Mouse (Mus musculus): ENCODE data around the gene Spata2l. TPM values are rescaled to one million over a fixed set of nuclear protein-coding genes. Genes with fewer than 3 reads are reported as not detected.
"Not testable (repeated sequence)": the region's sequence is repeated elsewhere in the genome, so short reads cannot be mapped to it uniquely, and the experiment has no call there.

Gene Spata2l
- 1 to 10 TPM in 16 of 26 experiments, under 1 TPM in 6, not detected in 4; 0.33 to 9.0 (median 2.2) TPM for total RNA-seq (2018; cell fraction: chromatin; rRNA removed)
- total RNA-seq (2018; cell fraction: cytosol; rRNA removed) = 1 to 10 TPM in 19 of 26 experiments, under 1 TPM in 7; 0.43 to 4.6 (median 2.1) TPM
- 1 to 10 TPM in 19 of 26 experiments, under 1 TPM in 7; 0.32 to 7.8 (median 1.8) TPM for total RNA-seq (2018; cell fraction: nucleus; rRNA removed)
- 2.4 to 3.9 TPM (median 2.8 TPM) in 3 replicates for polyA plus RNA-seq (2018)

GRCm38 (mm10) chr8:123235520-123236497 lies at the start of gene Spata2l:
TSS of gene Spata2l (minus strand) at chr8:123236233.
- 4% methylated on average over 56 of the region's 57 CpGs for WGBS (ENCODE audit: missing documents)
- Histone ChIP-seq H3K27ac (no peak within 1 kb of the TSS; the same call in 1 of the 2 replicates), H3K4me3 (ENCODE audit: inconsistent target) (peak within 1 kb of the TSS; percentile 88), H3K79me2 (ENCODE audit: inconsistent target) (no peaks in the 10 kb centered on the region), H3K36me3 (ENCODE audit: inconsistent target) (no peaks in the 10 kb centered on the region)

DNA sequence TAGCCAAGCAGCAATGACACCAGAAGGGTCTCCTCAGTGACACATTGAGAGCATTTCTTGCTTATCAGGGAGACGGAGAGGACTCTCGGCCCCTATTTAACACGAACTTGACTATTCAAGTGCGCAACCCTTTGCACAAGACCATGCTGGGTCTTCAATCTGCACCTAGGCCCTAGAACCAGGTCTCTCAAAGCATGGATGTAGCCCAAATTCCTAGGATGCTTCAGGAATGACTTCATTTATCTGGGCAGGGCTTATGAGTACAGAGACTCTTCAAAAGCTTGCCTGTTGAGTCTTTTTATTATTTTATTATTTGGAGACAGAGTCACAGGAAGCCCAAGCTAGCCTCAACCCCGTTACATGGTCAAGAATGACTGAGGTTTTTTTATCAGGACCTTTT lies 48.5 kb upstream of the Spata2l start:
- no peak overlapping the region for H3K27ac ChIP-seq
- no peak overlapping the region for H3K4me3 ChIP-seq (ENCODE audit: inconsistent target)
- no peaks in the 10 kb centered on the region for H3K79me2 ChIP-seq (ENCODE audit: inconsistent target)
- 96% methylated on average over 5 of the region's 5 CpGs for WGBS (ENCODE audit: missing documents)
- H3K36me3 ChIP-seq (ENCODE audit: inconsistent target) = no peaks in the 10 kb centered on the region

DNA sequence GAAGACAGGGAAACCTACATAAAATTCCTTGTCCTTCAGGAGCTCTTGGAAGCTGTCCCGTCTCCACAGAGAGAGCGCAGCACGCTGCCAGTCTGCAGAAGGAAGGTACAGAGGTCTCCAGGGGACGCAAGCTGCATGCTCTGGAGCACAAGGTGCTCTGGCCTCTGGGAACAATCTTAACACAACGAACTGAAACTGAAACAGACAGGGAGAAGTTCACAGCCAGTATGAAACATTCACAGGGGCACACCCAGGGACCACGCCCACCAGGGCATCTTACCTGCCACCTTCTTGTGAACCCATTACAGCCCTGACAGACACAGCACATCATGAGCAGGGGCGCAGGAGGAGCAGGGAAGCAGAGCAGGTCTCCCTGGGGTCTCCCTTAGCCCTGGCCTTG lies 48.0 kb upstream of the Spata2l start:
- Histone ChIP-seq H3K27ac (no peak overlapping the region), H3K79me2 (ENCODE audit: inconsistent target) (no peaks in the 10 kb centered on the region), H3K4me3 (ENCODE audit: inconsistent target) (no peak overlapping the region), H3K36me3 (ENCODE audit: inconsistent target) (no peaks in the 10 kb centered on the region)
- 80% methylated on average over 7 of the region's 7 CpGs for whole genome bisulfite sequencing (ENCODE audit: missing documents)

- H3K27ac ChIP-seq; H3K36me3 ChIP-seq (ENCODE audit: inconsistent target); H3K4me3 ChIP-seq (ENCODE audit: inconsistent target); H3K79me2 ChIP-seq (ENCODE audit: inconsistent target): not testable (repeated sequence)
- WGBS (ENCODE audit: missing documents) = 44% methylated on average over 4 of the region's 6 CpGs
Measured at GRCm38 (mm10) chr8:123282994-123283393, 47.0 kb upstream of the Spata2l start.

DNA sequence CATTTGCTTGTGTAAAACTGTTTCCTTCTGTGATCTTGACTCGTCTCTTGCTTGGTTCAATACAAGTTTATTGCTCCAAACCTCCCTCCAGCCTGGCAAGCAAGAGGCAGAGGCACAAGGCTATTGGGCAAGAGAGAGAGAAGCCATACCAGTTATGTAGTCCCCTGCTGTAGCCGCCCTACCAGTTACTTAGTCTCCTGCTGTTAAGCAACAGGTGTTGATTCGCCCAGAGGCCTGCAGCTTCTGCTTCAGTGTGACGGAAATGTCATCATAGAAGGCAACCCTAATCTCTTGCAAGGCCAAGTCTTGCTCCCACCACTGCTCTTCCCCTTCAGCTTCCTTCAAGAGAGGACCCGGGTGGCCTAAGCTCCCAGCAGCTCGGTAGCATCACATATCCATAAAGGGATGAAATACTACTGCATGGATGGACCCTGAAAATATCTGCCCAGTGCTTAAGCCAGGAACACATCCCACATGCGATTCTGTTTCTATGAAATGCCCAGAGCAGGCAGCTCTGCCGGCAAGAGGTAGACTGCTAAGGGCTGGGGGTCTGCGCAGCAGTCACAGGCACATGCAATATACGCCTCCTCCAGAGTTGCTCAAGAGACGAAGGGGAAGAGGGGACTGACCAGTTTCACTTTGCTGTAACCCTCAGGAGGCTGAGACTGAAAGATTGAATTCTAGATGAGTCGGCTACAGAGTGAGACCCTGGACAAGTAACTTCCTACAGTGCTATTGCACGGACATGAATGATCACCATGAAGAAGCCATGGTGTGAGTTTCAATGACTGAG lies 44.5 kb upstream of the Spata2l start:
- no peaks in the 10 kb centered on the region for H3K36me3 ChIP-seq (ENCODE audit: inconsistent target)
- H3K4me3 ChIP-seq (ENCODE audit: inconsistent target) = no peak overlapping the region
- no peaks in the 10 kb centered on the region for H3K79me2 ChIP-seq (ENCODE audit: inconsistent target)
- H3K27ac ChIP-seq = no peak overlapping the region
- 42% methylated on average over 13 of the region's 13 CpGs for WGBS (ENCODE audit: missing documents)

GRCm38 (mm10) chr8:123279828-123280227 lies 43.8 kb upstream of the Spata2l start:
- H3K79me2 ChIP-seq (ENCODE audit: inconsistent target) = no peaks in the 10 kb centered on the region
- H3K27ac ChIP-seq = no peak overlapping the region
- no peaks in the 10 kb centered on the region for H3K36me3 ChIP-seq (ENCODE audit: inconsistent target)
- WGBS (ENCODE audit: missing documents) = 32% methylated on average over 4 of the region's 4 CpGs
- no peak overlapping the region for H3K4me3 ChIP-seq (ENCODE audit: inconsistent target)

DNA sequence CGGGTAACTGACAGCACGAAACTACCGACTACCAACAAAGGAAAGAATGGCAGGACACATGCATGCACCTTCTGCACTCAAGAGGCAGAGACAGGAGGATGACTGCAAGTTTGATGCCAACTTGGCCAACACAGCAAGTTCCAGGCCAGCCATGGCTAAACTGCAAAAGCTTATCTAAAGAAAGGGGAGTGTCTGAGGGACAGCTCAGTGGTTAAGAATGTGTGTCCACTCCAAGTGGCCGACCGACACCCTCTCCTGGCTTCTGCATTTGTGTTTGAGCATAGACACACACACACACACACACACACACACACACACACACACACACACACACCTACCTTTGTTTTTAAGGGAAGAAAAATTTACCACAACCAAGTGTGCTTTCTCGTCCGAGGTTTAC lies 42.4 kb upstream of the Spata2l start:
- WGBS (ENCODE audit: missing documents) = 88% methylated on average over 6 of the region's 7 CpGs
- Histone ChIP-seq H3K27ac (no peak overlapping the region), H3K79me2 (ENCODE audit: inconsistent target) (no peaks in the 10 kb centered on the region), H3K36me3 (ENCODE audit: inconsistent target) (no peaks in the 10 kb centered on the region), H3K4me3 (ENCODE audit: inconsistent target) (no peak overlapping the region)

GRCm38 (mm10) chr8:123275096-123275495 lies 39.1 kb upstream of the Spata2l start:
- no peak overlapping the region for H3K27ac ChIP-seq
- H3K36me3 ChIP-seq (ENCODE audit: inconsistent target) = no peaks in the 10 kb centered on the region
- H3K79me2 ChIP-seq (ENCODE audit: inconsistent target) = no peaks in the 10 kb centered on the region
- no peak overlapping the region for H3K4me3 ChIP-seq (ENCODE audit: inconsistent target)
- WGBS (ENCODE audit: missing documents) = 97% methylated on average over 12 of the region's 12 CpGs

DNA sequence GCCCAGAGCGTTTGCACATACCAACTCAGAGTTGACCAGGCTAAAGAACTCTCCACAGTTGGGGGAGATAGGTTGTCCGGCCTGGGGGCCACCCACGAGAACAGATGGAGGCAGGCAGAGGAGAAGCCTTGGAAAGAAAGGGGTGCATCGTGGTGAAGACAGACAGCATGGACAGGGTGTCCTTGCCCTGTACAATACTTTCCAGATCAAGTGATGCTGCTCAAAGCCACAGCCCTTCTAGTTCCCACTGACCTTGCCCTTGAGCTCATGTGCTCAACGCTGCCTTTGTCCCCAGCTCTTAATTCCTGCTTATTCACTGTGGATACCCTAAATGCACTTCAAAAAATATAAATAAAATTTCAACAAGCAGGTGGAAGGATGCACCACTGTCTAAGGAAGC lies 38.4 kb upstream of the Spata2l start:
- Histone ChIP-seq H3K79me2 (ENCODE audit: inconsistent target) (no peaks in the 10 kb centered on the region), H3K27ac (no peak overlapping the region), H3K4me3 (ENCODE audit: inconsistent target) (no peak overlapping the region), H3K36me3 (ENCODE audit: inconsistent target) (peaks cover 5% of the 10 kb centered on the region; the same call in 1 of the 2 replicates)
- WGBS (ENCODE audit: missing documents) = 94% methylated on average over 5 of the region's 5 CpGs

DNA sequence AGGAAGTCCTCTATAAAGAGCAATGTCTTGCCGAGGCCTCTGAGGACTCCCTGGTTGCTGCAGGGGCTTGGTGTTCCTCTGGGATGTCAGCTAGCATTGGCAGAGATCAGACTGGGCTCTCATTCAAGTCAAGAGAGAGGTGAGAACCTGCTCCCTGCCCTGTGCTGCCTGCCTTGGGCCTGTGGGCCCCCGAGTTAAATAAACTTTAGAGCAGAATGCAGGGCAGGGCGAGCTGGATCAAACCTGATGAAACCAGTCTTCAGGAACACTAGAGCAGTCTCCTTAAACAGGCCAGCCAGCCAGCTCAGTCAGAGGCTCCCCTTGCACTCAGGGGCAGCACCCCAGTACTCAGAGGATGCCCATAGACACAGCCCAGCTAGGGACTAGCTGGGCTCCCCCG lies 35.9 kb upstream of the Spata2l start:
- Histone ChIP-seq H3K27ac (no peak overlapping the region), H3K4me3 (ENCODE audit: inconsistent target) (no peak overlapping the region), H3K79me2 (ENCODE audit: inconsistent target) (no peaks in the 10 kb centered on the region), H3K36me3 (ENCODE audit: inconsistent target) (peaks cover 30% of the 10 kb centered on the region; the same call in 1 of the 2 replicates)
- WGBS (ENCODE audit: missing documents) = 96% methylated on average over 4 of the region's 4 CpGs

GRCm38 (mm10) chr8:123271147-123271546 lies 35.1 kb upstream of the Spata2l start:
- H3K4me3 ChIP-seq (ENCODE audit: inconsistent target) = no peak overlapping the region
- peaks cover 38% of the 10 kb centered on the region; the same call in 1 of the 2 replicates for H3K36me3 ChIP-seq (ENCODE audit: inconsistent target)
- 95% methylated on average over 10 of the region's 10 CpGs for WGBS (ENCODE audit: missing documents)
- H3K27ac ChIP-seq = no peak overlapping the region
- no peaks in the 10 kb centered on the region for H3K79me2 ChIP-seq (ENCODE audit: inconsistent target)

DNA sequence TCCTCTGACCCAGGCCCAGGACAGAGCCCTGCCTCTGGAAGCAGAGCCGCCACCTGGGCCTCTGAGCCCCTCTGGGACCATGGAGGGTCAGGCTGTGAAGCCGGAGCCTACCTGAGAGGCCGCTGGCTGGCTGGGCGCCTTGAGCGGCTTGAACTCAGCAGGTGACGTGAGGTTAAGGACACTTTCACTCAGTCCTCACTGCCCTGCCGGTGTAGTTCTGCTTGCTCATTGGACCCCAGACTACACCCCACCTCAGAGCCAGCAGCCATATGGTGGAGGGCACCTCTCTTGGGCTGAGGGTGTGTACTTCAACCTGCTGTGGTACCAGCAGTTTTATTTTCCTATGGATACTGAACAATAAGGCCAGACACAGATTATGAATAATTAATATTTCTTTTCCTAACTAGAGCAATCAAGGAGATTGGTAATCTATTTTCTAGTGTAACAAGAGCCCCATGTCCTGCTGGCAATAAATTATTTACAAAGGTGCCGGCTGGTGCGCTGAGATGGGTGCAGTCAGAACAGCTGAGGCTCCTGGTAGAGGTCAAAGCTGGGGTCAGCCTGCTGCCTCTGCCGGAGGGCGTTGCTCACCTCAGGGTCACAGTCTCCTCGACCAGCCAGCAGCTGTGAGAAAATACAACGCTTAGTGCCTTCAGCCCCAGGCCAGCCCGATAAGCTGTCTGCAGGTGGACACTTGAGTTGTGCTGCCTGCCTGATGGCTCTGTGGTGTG lies 32.1 kb upstream of the Spata2l start:
- H3K79me2 ChIP-seq (ENCODE audit: inconsistent target) = no peaks in the 10 kb centered on the region
- WGBS (ENCODE audit: missing documents) = 97% methylated on average over 14 of the region's 14 CpGs
- no peak overlapping the region for H3K4me3 ChIP-seq (ENCODE audit: inconsistent target)
- no peak overlapping the region for H3K27ac ChIP-seq
- H3K36me3 ChIP-seq (ENCODE audit: inconsistent target) = peaks cover 65% of the 10 kb centered on the region

- peaks cover 17% of the 10 kb centered on the region; the same call in 1 of the 2 replicates for H3K79me2 ChIP-seq (ENCODE audit: inconsistent target)
- not testable (repeated sequence) for H3K27ac ChIP-seq; H3K4me3 ChIP-seq (ENCODE audit: inconsistent target)
- peaks cover 52% of the 10 kb centered on the region for H3K36me3 ChIP-seq (ENCODE audit: inconsistent target)
- 99% methylated on average over 8 of the region's 8 CpGs for WGBS (ENCODE audit: missing documents)
Measured at GRCm38 (mm10) chr8:123257593-123257992, 21.6 kb upstream of the Spata2l start.

GRCm38 (mm10) chr8:123257114-123257513 lies 21.1 kb upstream of the Spata2l start:
- Histone ChIP-seq H3K79me2 (ENCODE audit: inconsistent target) (peaks cover 21% of the 10 kb centered on the region; the same call in 1 of the 2 replicates), H3K4me3 (ENCODE audit: inconsistent target) (no peak overlapping the region), H3K36me3 (ENCODE audit: inconsistent target) (peaks cover 51% of the 10 kb centered on the region), H3K27ac (no peak overlapping the region)
- WGBS (ENCODE audit: missing documents) = 97% methylated on average over 3 of the region's 3 CpGs

Measured in macrophage (primary cell).